Mouse (Mus musculus): ENCODE results near the gene Zc3h10. TPM values are rescaled to one million over a fixed set of nuclear protein-coding genes. Genes with fewer than 3 reads are reported as not detected.
"Not testable (repeated sequence)": the region's sequence is repeated elsewhere in the genome, so short reads cannot be mapped to it uniquely, and the experiment has no call there.

Zc3h10 gene
- polyA plus RNA-seq, 1 experiment from 2014 or later = 8.5 TPM

DNA sequence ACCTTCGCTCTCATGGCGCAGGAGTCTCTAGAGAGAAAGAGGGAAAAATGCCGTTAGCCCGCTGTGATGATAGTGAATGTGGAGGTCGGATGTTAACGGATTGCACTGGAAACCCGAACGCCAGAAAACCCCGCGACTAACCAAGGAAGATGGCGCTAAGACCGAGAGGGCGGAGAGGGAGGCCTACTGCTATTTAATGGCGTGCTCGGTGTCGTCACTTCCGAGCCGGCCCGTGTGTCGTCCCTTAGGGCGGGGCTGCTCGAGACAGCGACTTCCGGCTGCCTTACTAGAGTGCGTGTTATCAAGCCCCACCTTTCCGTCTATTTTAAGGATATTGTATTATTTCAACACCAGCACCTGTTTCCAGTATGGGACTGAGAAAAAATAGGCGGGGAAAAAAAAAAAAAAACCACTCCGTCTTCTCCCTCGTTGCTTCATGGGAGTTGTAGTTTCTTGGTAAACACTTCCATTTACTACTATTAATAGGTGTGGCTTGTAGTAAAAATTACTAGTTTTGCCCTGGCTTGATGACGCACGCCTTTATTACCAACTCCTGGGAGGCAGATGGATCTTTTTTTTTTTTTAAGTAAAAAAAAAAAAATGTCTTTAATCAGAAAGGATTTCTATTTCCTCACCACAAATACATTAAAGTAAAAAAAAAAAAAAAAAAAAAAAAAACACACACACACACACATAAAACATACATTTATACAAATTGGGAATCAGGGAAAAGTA, 1.5 kb upstream of the Zc3h10 start, which contains the start of gene Rpl41:
Gene Rpl41, minus strand, starts transcription at position 359 of the 735 bp plus-strand sequence.
- no peaks in the 10 kb centered on the region for H3K9me3 ChIP-seq (ENCODE audit: control insufficient read depth, low read length)
- WGBS = under 1% methylated on average over 31 of the region's 31 CpGs
- H3K27ac ChIP-seq (replicated peaks) = peak within 1 kb of the TSS; percentile 89
- H3K36me3 ChIP-seq (ENCODE audit: control insufficient read depth, insufficient read depth, low read length) = peaks cover 8% of the 10 kb centered on the region; the same call in 1 of the 2 replicates
- H3K27me3 ChIP-seq (ENCODE audit: control insufficient read depth, insufficient read depth, low read length) = no peaks in the 10 kb centered on the region
- TF ChIP-seq EP300 (optimal IDR thresholded peaks at IDR 0.05) (peak; percentile 83), CTCF (IDR thresholded peaks at IDR 0.05; ENCODE audit: low read depth) (no peak)
- ATAC-seq (ENCODE audit: low FRiP score, low TSS enrichment) = peak; percentile 91
- peak within 1 kb of the TSS; percentile 86 for H3K9ac ChIP-seq (ENCODE audit: low read length)
- H3K4me3 ChIP-seq (ENCODE audit: low read depth, low read length) = peak within 1 kb of the TSS; percentile 71
- DNase-seq (ENCODE audit: low spot score) = peak; percentile 95
- peak within 1 kb of the TSS; percentile 79 for H3K4me2 ChIP-seq (replicated peaks; ENCODE audit: low read depth)
- no peaks in the 10 kb centered on the region for H3K4me1 ChIP-seq (replicated peaks; ENCODE audit: control insufficient read depth, insufficient read depth)

DNA sequence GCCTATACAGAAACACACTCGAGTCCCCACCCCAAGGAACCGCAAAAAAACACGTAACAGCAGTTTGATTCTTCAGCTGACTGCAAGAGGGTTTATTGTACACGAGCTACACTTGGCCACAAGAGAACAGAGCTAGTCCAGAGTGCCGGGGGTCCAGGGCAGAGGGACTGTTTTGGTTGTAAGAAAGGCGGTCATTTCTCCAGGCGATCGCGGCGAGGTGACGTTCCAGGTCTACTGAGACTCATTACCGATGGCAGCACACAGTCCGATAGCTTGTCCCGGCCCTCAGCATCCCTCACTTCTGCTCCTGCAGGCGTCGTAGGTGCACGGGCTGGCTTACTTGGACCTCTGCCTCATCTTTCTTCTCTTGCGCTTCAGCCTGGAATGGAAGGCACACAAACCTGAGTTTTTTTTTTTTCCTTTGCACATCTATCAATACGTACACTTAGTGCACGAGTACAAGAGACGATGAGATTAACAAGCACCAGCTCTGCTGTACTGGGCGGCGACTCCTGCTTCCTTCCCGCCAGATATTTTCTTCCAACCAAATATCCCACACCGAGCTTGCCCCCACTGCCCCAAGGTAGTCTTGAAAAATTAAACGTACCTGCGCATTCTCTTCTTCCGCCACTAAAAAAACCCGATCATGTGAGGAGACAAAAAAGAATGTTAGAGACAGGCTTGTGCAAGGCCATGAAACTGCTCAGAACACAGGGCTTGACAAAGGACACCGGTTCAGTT, 647 bp upstream of the Zc3h10 start:
- H3K9me3 ChIP-seq (ENCODE audit: control insufficient read depth, low read length); DNase-seq (ENCODE audit: low spot score); H3K27me3 ChIP-seq (ENCODE audit: control insufficient read depth, insufficient read depth, low read length); H3K36me3 ChIP-seq (ENCODE audit: control insufficient read depth, insufficient read depth, low read length); H3K4me1 ChIP-seq (replicated peaks; ENCODE audit: control insufficient read depth, insufficient read depth); ATAC-seq (ENCODE audit: low FRiP score, low TSS enrichment): not testable (repeated sequence)
- under 1% methylated on average over 21 of the region's 30 CpGs for WGBS
- Histone ChIP-seq H3K9ac (ENCODE audit: low read length) (peak overlapping the region; percentile 86), H3K27ac (replicated peaks) (peak overlapping the region; percentile 89), H3K4me2 (replicated peaks; ENCODE audit: low read depth) (peak overlapping the region; percentile 79), H3K4me3 (ENCODE audit: low read depth, low read length) (peak overlapping the region; percentile 71)

DNA sequence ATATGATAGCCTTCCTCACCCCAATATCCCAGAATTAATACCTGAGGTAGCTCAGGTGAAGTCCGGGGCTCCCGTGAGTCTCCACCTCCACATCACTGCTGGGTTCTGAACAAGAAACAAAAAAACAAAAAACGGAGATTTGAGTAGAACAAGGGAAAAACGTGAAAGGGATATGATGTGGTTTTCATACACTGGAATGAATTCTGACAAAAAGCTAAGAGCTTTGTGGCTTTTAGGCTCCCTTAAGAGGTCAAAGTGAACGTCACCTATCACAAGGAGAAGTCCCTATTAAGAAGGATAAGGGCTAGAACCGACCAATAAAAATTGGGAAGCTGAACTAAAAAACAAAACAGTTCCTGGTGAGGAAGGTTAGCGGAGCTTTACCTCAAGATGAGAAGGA, 787 bp downstream of the Zc3h10 start:
- H3K27ac ChIP-seq (replicated peaks) = peak overlapping the region; percentile 89
- no peak for ATAC-seq (ENCODE audit: low FRiP score, low TSS enrichment)
- H3K4me2 ChIP-seq (replicated peaks; ENCODE audit: low read depth) = peak overlapping the region; percentile 79
- no peaks in the 10 kb centered on the region for H3K27me3 ChIP-seq (ENCODE audit: control insufficient read depth, insufficient read depth, low read length)
- H3K36me3 ChIP-seq (ENCODE audit: control insufficient read depth, insufficient read depth, low read length) = peaks cover 13% of the 10 kb centered on the region; the same call in 1 of the 2 replicates
- H3K4me1 ChIP-seq (replicated peaks; ENCODE audit: control insufficient read depth, insufficient read depth) = no peaks in the 10 kb centered on the region
- H3K4me3 ChIP-seq (ENCODE audit: low read depth, low read length) = peak overlapping the region; percentile 71
- no peak for DNase-seq (ENCODE audit: low spot score)
- WGBS = 8% methylated on average over 7 of the region's 7 CpGs
- no peaks in the 10 kb centered on the region for H3K9me3 ChIP-seq (ENCODE audit: control insufficient read depth, low read length)
- no peak for TF ChIP-seq CTCF (IDR thresholded peaks at IDR 0.05; ENCODE audit: low read depth)
- H3K9ac ChIP-seq (ENCODE audit: low read length) = peak overlapping the region; percentile 70

DNA sequence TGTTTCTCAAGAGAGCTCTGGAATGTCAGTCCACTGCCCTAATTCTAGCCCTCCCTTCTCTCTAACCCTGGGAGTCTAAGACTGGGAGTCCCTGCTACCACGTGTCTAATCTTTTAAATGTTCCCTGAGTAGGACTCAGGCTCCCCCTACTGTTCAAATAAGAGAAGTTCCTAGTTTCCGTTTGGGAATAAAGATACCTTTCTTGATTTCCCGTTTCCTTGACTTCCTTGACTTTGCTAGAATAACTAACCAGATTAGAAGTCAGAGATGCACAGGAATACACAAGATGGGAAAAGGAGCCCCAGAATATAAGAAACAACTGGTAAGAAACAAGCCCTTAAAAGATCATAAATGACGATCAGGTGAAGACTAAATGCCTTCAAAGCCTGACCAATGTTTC, 1.2 kb downstream of the Zc3h10 start:
- H3K4me1 ChIP-seq (replicated peaks; ENCODE audit: control insufficient read depth, insufficient read depth) = no peaks in the 10 kb centered on the region
- 13% methylated on average over 4 of the region's 4 CpGs for WGBS
- H3K9ac ChIP-seq (ENCODE audit: low read length) = no peak overlapping the region
- TF ChIP-seq EP300 (optimal IDR thresholded peaks at IDR 0.05) (no peak), CTCF (IDR thresholded peaks at IDR 0.05; ENCODE audit: low read depth) (peak; percentile 91)
- no peaks in the 10 kb centered on the region for H3K27me3 ChIP-seq (ENCODE audit: control insufficient read depth, insufficient read depth, low read length)
- H3K9me3 ChIP-seq (ENCODE audit: control insufficient read depth, low read length) = no peaks in the 10 kb centered on the region
- peak overlapping the region; percentile 71 for H3K4me3 ChIP-seq (ENCODE audit: low read depth, low read length)
- ATAC-seq (ENCODE audit: low FRiP score, low TSS enrichment) (peak; percentile 22; the same call in 1 of the 2 replicates), DNase-seq (ENCODE audit: low spot score) (no peak)
- H3K36me3 ChIP-seq (ENCODE audit: control insufficient read depth, insufficient read depth, low read length) = peaks cover 13% of the 10 kb centered on the region; the same call in 1 of the 2 replicates
- peak overlapping the region; percentile 79 for H3K4me2 ChIP-seq (replicated peaks; ENCODE audit: low read depth)
- H3K27ac ChIP-seq (replicated peaks) = peak overlapping the region; percentile 89; the same call in 1 of the 2 replicates

DNA sequence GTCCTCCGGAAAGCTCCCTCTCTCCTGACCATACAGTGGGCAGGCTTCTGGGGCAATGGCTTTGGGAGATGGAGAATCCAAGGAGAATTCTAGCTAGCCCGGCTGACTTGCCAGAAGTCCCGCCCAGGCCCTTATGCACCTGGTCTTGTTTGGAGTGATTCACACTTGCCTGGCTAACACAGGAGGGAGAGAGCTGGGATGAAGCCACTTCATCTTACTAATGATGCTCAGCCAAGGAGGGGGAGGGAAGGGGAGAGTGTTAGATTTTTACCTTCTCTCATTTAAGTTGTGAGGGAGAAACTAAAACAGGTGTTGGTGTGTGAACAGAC, 2.0 kb downstream of the Zc3h10 start:
- H3K36me3 ChIP-seq (ENCODE audit: control insufficient read depth, insufficient read depth, low read length) = peaks cover 13% of the 10 kb centered on the region; the same call in 1 of the 2 replicates
- no peaks in the 10 kb centered on the region for H3K4me1 ChIP-seq (replicated peaks; ENCODE audit: control insufficient read depth, insufficient read depth)
- TF ChIP-seq EP300 (optimal IDR thresholded peaks at IDR 0.05) (no peak), CTCF (IDR thresholded peaks at IDR 0.05; ENCODE audit: low read depth) (no peak)
- ATAC-seq (ENCODE audit: low FRiP score, low TSS enrichment) = no peak
- no peak overlapping the region for H3K4me2 ChIP-seq (replicated peaks; ENCODE audit: low read depth)
- H3K9me3 ChIP-seq (ENCODE audit: control insufficient read depth, low read length) = no peaks in the 10 kb centered on the region
- peak overlapping the region; percentile 49; the same call in 1 of the 2 replicates for H3K27ac ChIP-seq (replicated peaks)
- no peak for DNase-seq (ENCODE audit: low spot score)
- H3K27me3 ChIP-seq (ENCODE audit: control insufficient read depth, insufficient read depth, low read length) = no peaks in the 10 kb centered on the region
- 80% methylated on average over 3 of the region's 3 CpGs for WGBS
- H3K4me3 ChIP-seq (ENCODE audit: low read depth, low read length) = no peak overlapping the region
- H3K9ac ChIP-seq (ENCODE audit: low read length) = no peak overlapping the region

All from stomach, postnatal 0 days (tissue).